Mouse (Mus musculus) CH12.LX (cell line): ENCODE measurements around the gene Snhg11.

Experiments
- CHD2 ChIP-seq: IDR thresholded peaks from 2 replicates; pipeline ENCODE4 v1.6.1; 2011; ENCODE audit warnings: low read length, improper control_type of control experiment
- CTCF ChIP-seq, 2 experiments: IDR thresholded peaks in 1 of 2; conservative IDR thresholded peaks in 1 of 2; 2 replicates each; pipeline ENCODE4 v1.5.1; 2011 to 2012; ENCODE audit warnings: low read depth in 2 of 2, low read length in 2 of 2, improper control_type of control experiment in 1 of 2, inconsistent platforms in 1 of 2, mild to moderate bottlenecking in 1 of 2, moderate library complexity in 1 of 2
- HCFC1 ChIP-seq: IDR thresholded peaks from 2 replicates; pipeline ENCODE4 v1.6.1; 2012; ENCODE audit warnings: low read depth, mild to moderate bottlenecking, inconsistent platforms, low read length, improper control_type of control experiment
- USF1 ChIP-seq: IDR thresholded peaks from 2 replicates; pipeline ENCODE4 v1.6.1; 2014; ENCODE audit warnings: low read depth, mild to moderate bottlenecking, inconsistent platforms, low read length, improper control_type of control experiment

DNA sequence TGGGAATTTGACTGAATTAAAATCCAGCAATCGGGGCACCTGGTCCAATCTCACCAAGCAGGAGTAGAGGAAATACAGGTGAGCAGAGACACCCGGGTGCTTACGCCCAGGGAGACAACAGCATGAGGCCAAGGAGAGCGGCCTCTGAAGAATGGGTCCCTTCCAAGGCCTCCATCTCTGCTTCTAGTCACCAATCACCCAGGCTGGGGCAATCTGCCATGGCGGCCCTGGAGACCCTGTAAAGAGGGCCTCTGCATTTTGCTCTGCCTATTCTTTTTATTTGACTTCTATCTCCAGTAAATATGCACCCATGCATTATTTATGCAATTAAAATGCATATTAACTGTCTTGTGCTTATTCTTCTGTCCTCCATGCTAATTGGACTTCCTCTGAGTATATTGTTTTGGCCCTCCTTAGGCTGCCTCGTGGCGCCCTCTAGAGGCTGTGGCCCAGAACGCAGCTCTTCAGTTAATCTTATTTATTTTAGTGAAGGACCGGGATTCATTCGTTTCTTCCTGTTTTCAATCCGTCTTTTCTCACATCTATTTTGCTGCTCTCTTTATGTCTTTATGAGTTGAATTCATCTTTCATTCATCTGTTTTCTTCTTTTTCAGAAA lies 35.4 kb upstream of the Snhg11 start:
- TF ChIP-seq HCFC1 (no peak), CHD2 (no peak), USF1 (no peak), CTCF (conservative IDR thresholded peaks at IDR 0.05 in 1 of 2, IDR thresholded peaks at IDR 0.05 in 1 of 2; ENCODE audit: low read depth in 2 of 2, low read length in 2 of 2) (peak; percentile 78 to 96)
